Mouse (Mus musculus): ENCODE data around the gene Pdk2. TPM values are rescaled to one million over a fixed set of nuclear protein-coding genes. Genes with fewer than 3 reads are reported as not detected.
A peak's percentile ranks its signal among the peaks of the same experiment; 100 is the strongest.

Gene Pdk2
- polyA plus RNA-seq, 1 experiment from 2014 or later, result 29.8 TPM

DNA sequence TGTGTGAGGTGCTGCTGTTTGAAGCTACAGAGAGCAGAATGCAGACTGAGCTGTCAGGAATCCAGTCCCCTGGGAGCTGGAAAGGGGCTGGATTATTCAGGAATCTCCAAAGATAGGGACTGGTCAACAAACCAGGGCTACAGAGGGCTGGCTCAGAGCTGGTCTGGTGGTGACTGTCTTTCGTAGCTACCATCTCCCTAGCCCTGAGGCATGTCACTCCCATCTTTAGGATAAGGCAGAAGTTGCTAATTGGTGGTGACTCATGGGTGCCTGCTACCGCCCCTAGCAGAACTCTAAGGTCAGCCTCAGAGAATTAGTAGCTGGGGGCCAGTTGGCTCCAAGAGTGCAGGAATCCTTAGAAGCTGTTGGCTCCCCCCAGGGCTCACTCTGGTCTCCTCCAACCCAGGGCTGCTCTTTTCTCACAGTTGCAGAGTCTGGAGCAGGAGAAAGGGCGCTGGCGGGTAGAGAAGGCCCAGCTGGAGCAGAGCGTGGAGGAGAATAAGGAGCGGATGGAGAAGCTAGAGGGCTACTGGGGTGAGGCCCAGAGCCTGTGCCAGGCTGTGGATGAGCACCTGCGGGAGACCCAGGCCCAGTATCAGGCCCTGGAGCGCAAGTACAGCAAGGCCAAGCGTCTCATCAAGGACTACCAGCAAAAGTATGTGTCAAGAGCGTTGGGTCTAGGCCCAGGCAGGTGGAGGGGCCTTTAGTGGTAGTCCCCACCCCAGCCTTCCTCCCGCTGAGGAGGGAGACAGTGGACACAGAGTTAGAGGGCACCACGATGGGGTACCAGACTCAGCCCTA, 36.8 kb downstream of the Pdk2 start:
- DNase-seq (ENCODE audit: low spot score) (no peak), ATAC-seq (ENCODE audit: low FRiP score, low TSS enrichment) (no peak)
- WGBS, result 79% methylated on average over 12 of the region's 12 CpGs
- peaks cover 23% of the 10 kb centered on the region for H3K36me3 ChIP-seq (ENCODE audit: control insufficient read depth, insufficient read depth, low read length)
- TF ChIP-seq CTCF (IDR thresholded peaks at IDR 0.05; ENCODE audit: low read depth) (no peak), EP300 (optimal IDR thresholded peaks at IDR 0.05) (no peak)
- H3K4me1 ChIP-seq (replicated peaks; ENCODE audit: control insufficient read depth, insufficient read depth), result peaks cover 12% of the 10 kb centered on the region
- no peak overlapping the region for H3K4me2 ChIP-seq (replicated peaks; ENCODE audit: low read depth)
- peak overlapping the region; percentile 24; the same call in 1 of the 2 replicates for H3K27ac ChIP-seq (replicated peaks)
- H3K4me3 ChIP-seq (ENCODE audit: low read depth, low read length), result no peak overlapping the region
- H3K9me3 ChIP-seq (ENCODE audit: control insufficient read depth, low read length), result no peaks in the 10 kb centered on the region
- H3K27me3 ChIP-seq (ENCODE audit: control insufficient read depth, insufficient read depth, low read length), result no peaks in the 10 kb centered on the region
- no peak overlapping the region; the same call in 1 of the 2 replicates for H3K9ac ChIP-seq (ENCODE audit: low read length)

DNA sequence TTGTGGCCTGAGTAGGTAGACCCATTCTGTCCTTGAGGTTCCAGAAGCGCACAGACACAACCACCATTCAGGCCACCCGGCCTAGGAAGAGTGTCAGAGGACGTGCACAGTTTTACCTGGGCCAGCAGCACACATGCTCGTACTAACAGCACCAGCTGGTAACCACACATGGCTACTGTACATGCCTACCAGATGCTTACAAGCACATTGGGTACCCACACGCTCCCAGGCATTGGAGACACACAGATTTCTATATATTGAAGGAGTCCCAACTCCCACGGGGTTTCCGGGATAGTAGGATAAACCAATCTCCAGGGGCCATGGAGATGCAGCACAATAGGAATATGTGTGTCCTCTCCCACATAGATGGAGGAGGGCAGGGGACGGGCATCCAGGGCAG, 38.4 kb downstream of the Pdk2 start:
- Histone ChIP-seq H3K4me3 (ENCODE audit: low read depth, low read length) (no peak overlapping the region), H3K27ac (replicated peaks) (no peak overlapping the region), H3K9me3 (ENCODE audit: control insufficient read depth, low read length) (no peaks in the 10 kb centered on the region), H3K4me1 (replicated peaks; ENCODE audit: control insufficient read depth, insufficient read depth) (peaks cover 8% of the 10 kb centered on the region), H3K4me2 (replicated peaks; ENCODE audit: low read depth) (no peak overlapping the region), H3K36me3 (ENCODE audit: control insufficient read depth, insufficient read depth, low read length) (peaks cover 29% of the 10 kb centered on the region), H3K9ac (ENCODE audit: low read length) (no peak overlapping the region), H3K27me3 (ENCODE audit: control insufficient read depth, insufficient read depth, low read length) (no peaks in the 10 kb centered on the region)
- TF ChIP-seq CTCF (IDR thresholded peaks at IDR 0.05; ENCODE audit: low read depth) (no peak), EP300 (optimal IDR thresholded peaks at IDR 0.05) (no peak)
- DNase-seq (ENCODE audit: low spot score) (no peak), ATAC-seq (ENCODE audit: low FRiP score, low TSS enrichment) (no peak)
- 96% methylated on average over 8 of the region's 8 CpGs for WGBS

GRCm38 (mm10) chr11:95001584-95002347, 39.4 kb downstream of the Pdk2 start:
- DNase-seq (ENCODE audit: low spot score), result no peak
- no peak overlapping the region for H3K27ac ChIP-seq (replicated peaks)
- H3K9ac ChIP-seq (ENCODE audit: low read length), result no peak overlapping the region
- no peak for ATAC-seq (ENCODE audit: low FRiP score, low TSS enrichment)
- H3K4me2 ChIP-seq (replicated peaks; ENCODE audit: low read depth), result no peak overlapping the region
- no peaks in the 10 kb centered on the region for H3K27me3 ChIP-seq (ENCODE audit: control insufficient read depth, insufficient read depth, low read length)
- H3K4me3 ChIP-seq (ENCODE audit: low read depth, low read length), result no peak overlapping the region
- WGBS, result 90% methylated on average over 21 of the region's 21 CpGs
- peaks cover 3% of the 10 kb centered on the region for H3K4me1 ChIP-seq (replicated peaks; ENCODE audit: control insufficient read depth, insufficient read depth)
- TF ChIP-seq EP300 (optimal IDR thresholded peaks at IDR 0.05), result no peak
- TF ChIP-seq CTCF (IDR thresholded peaks at IDR 0.05; ENCODE audit: low read depth), result no peak
- H3K9me3 ChIP-seq (ENCODE audit: control insufficient read depth, low read length), result no peaks in the 10 kb centered on the region
- peaks cover 29% of the 10 kb centered on the region for H3K36me3 ChIP-seq (ENCODE audit: control insufficient read depth, insufficient read depth, low read length)

GRCm38 (mm10) chr11:95001058-95001457, 40.1 kb downstream of the Pdk2 start:
- no peak overlapping the region; the same call in 1 of the 2 replicates for H3K27ac ChIP-seq (replicated peaks)

GRCm38 (mm10) chr11:95000548-95000947, 40.6 kb downstream of the Pdk2 start:
- TF ChIP-seq EP300 (optimal IDR thresholded peaks at IDR 0.05) (no peak), CTCF (IDR thresholded peaks at IDR 0.05; ENCODE audit: low read depth) (no peak)
- DNase-seq (ENCODE audit: low spot score), result no peak
- H3K36me3 ChIP-seq (ENCODE audit: control insufficient read depth, insufficient read depth, low read length), result peaks cover 31% of the 10 kb centered on the region

More at GRCm38 (mm10) chr11:95001058-95001457, 40.1 kb downstream of the Pdk2 start:
- WGBS, result 3% methylated on average over 8 of the region's 8 CpGs
- peaks cover 34% of the 10 kb centered on the region for H3K36me3 ChIP-seq (ENCODE audit: control insufficient read depth, insufficient read depth, low read length)
- ATAC-seq (ENCODE audit: low FRiP score, low TSS enrichment), result peak; percentile 25
- no peaks in the 10 kb centered on the region; the same call in 1 of the 2 replicates for H3K4me1 ChIP-seq (replicated peaks; ENCODE audit: control insufficient read depth, insufficient read depth)
- peak; percentile 61 for DNase-seq (ENCODE audit: low spot score)
- no peaks in the 10 kb centered on the region for H3K9me3 ChIP-seq (ENCODE audit: control insufficient read depth, low read length)
- TF ChIP-seq CTCF (IDR thresholded peaks at IDR 0.05; ENCODE audit: low read depth), result peak; percentile 94
- no peak for TF ChIP-seq EP300 (optimal IDR thresholded peaks at IDR 0.05)
- H3K27me3 ChIP-seq (ENCODE audit: control insufficient read depth, insufficient read depth, low read length), result no peaks in the 10 kb centered on the region
- no peak overlapping the region for H3K4me2 ChIP-seq (replicated peaks; ENCODE audit: low read depth)
- H3K4me3 ChIP-seq (ENCODE audit: low read depth, low read length), result no peak overlapping the region
- H3K9ac ChIP-seq (ENCODE audit: low read length), result no peak overlapping the region

More at GRCm38 (mm10) chr11:95000548-95000947, 40.6 kb downstream of the Pdk2 start:
- Histone ChIP-seq H3K27me3 (ENCODE audit: control insufficient read depth, insufficient read depth, low read length) (no peaks in the 10 kb centered on the region), H3K27ac (replicated peaks) (no peak overlapping the region; the same call in 1 of the 2 replicates), H3K4me3 (ENCODE audit: low read depth, low read length) (no peak overlapping the region), H3K4me1 (replicated peaks; ENCODE audit: control insufficient read depth, insufficient read depth) (no peaks in the 10 kb centered on the region; the same call in 1 of the 2 replicates), H3K9me3 (ENCODE audit: control insufficient read depth, low read length) (no peaks in the 10 kb centered on the region), H3K4me2 (replicated peaks; ENCODE audit: low read depth) (no peak overlapping the region), H3K9ac (ENCODE audit: low read length) (no peak overlapping the region)
- ATAC-seq (ENCODE audit: low FRiP score, low TSS enrichment), result no peak
- 23% methylated on average over 4 of the region's 4 CpGs for WGBS

Measured in stomach, postnatal 0 days (tissue).